Mouse (Mus musculus) limb, embryonic 14.5 days (tissue): ENCODE measurements at regions not wholly inside any gene's neighbourhood (a gene's known extent, or its start where the extent isn't known, plus 50 kb on each side); places are given as distances from the start of the nearest gene placed in this dataset.
A peak's percentile ranks its signal among the peaks of the same experiment; 100 is the strongest.

ENCODE experiments used
- ATAC-seq: fragments of 200-750 bp; cut with Nextera tagmentation; 2 replicates; pipeline ENCODE4 v1.8.0; 2017; ENCODE audit warnings: low read depth, moderate number of reproducible peaks, moderate TSS enrichment; ENCODE audit not compliant: low FRiP score
- DNase-seq: peaks from one replicate; pipeline ENCODE4 v3.0.0-alpha.2; 2015; ENCODE audit warnings: low spot score
- H3K27ac ChIP-seq: fragments of 300-500 bp; sonication (generic); replicated peaks from 2 replicates; pipeline ENCODE4 v1.5.1; 2014; ENCODE audit warnings: low read depth, mild to moderate bottlenecking, low read length, moderate library complexity, mixed read lengths
- H3K27me3 ChIP-seq: fragments of 300-500 bp; sonication (generic); 2 replicates; pipeline ENCODE4 v1.6.1; 2014; ENCODE audit warnings: low read length, mixed read lengths; ENCODE audit not compliant: control insufficient read depth, insufficient read depth
- H3K36me3 ChIP-seq: fragments of 300-500 bp; sonication (generic); 2 replicates; pipeline ENCODE4 v1.6.1; 2014; ENCODE audit warnings: mild to moderate bottlenecking, low read length, moderate library complexity, mixed read lengths; ENCODE audit not compliant: control insufficient read depth, insufficient read depth
- H3K4me1 ChIP-seq: fragments of 300-500 bp; sonication (generic); 2 replicates; pipeline ENCODE4 v1.6.1; 2014; ENCODE audit warnings: antibody characterized with exemption, low read length, mixed read lengths; ENCODE audit not compliant: control insufficient read depth, insufficient read depth
- H3K4me2 ChIP-seq: fragments of 300-500 bp; sonication (generic); replicated peaks from 2 replicates; pipeline ENCODE4 v1.6.1; 2014; ENCODE audit warnings: low read depth, mild to moderate bottlenecking, low read length, moderate library complexity; ENCODE audit not compliant: severe bottlenecking
- H3K4me3 ChIP-seq: fragments of 300-500 bp; sonication (generic); replicated peaks from 2 replicates; pipeline ENCODE4 v1.5.1; 2014; ENCODE audit warnings: low read length
- H3K9ac ChIP-seq: fragments of 300-500 bp; sonication (generic); 2 replicates; pipeline ENCODE4 v1.6.1; 2014; ENCODE audit warnings: mild to moderate bottlenecking, low read depth, low read length, moderate library complexity; ENCODE audit not compliant: severe bottlenecking
- H3K9me3 ChIP-seq: fragments of 300-500 bp; sonication (generic); 2 replicates; pipeline ENCODE4 v1.6.1; 2016; ENCODE audit warnings: low read length; ENCODE audit not compliant: control insufficient read depth
- POLR2A ChIP-seq: fragments of 200-500 bp; IDR thresholded peaks from 2 replicates; pipeline ENCODE4 v1.8.0; 2012; ENCODE audit warnings: inconsistent platforms, mild to moderate bottlenecking, moderate library complexity, borderline replicate concordance; ENCODE audit not compliant: insufficient read depth, insufficient read length; ENCODE audit errors: extremely low read depth
- WGBS: fragments of 180-500 bp; shearing (Covaris S2); extraction: QIAGEN DNeasy Blood & Tissue Kit; methylation state at CpG from one replicate; pipeline ENCODE4 v1.1.7; 2014; 5-methylcytosine and 5-hydroxymethylcytosine counted together

GRCm38 (mm10) chr10:111746067-111746878, 226.2 kb upstream of the Krr1 start:
- ATAC-seq = no peak
- H3K4me3 ChIP-seq = no peak overlapping the region
- no peaks in the 10 kb centered on the region for H3K36me3 ChIP-seq
- H3K9ac ChIP-seq = no peak overlapping the region
- H3K9me3 ChIP-seq = no peaks in the 10 kb centered on the region
- H3K27me3 ChIP-seq = no peaks in the 10 kb centered on the region
- no peak overlapping the region for H3K4me2 ChIP-seq
- peaks cover 2% of the 10 kb centered on the region; the same call in 1 of the 2 replicates for H3K4me1 ChIP-seq
- TF ChIP-seq POLR2A = no peak
- no peak for DNase-seq
- WGBS = 69% methylated on average over 12 of the region's 12 CpGs
- no peak overlapping the region for H3K27ac ChIP-seq

- Histone ChIP-seq H3K4me3 (no peak overlapping the region), H3K36me3 (no peaks in the 10 kb centered on the region), H3K27ac (no peak overlapping the region), H3K4me1 (peaks cover 2% of the 10 kb centered on the region; the same call in 1 of the 2 replicates), H3K9me3 (no peaks in the 10 kb centered on the region), H3K9ac (no peak overlapping the region), H3K27me3 (no peaks in the 10 kb centered on the region), H3K4me2 (no peak overlapping the region)
- ATAC-seq (no peak), DNase-seq (no peak)
- no peak for TF ChIP-seq POLR2A
- WGBS = 82% methylated on average over 6 of the region's 6 CpGs
These were observed 225.5 kb upstream of the Krr1 start for GRCm38 (mm10) chr10:111746879-111747477.

- ATAC-seq = peak; percentile 70; the same call in 1 of the 2 replicates
- no peaks in the 10 kb centered on the region for H3K9me3 ChIP-seq
- 10% methylated on average over 3 of the region's 3 CpGs for WGBS
- no peaks in the 10 kb centered on the region for H3K36me3 ChIP-seq
- H3K27ac ChIP-seq = no peak overlapping the region
- no peak overlapping the region for H3K9ac ChIP-seq
- H3K4me3 ChIP-seq = no peak overlapping the region
- H3K4me1 ChIP-seq = peaks cover 2% of the 10 kb centered on the region; the same call in 1 of the 2 replicates
- H3K4me2 ChIP-seq = no peak overlapping the region
- no peak for TF ChIP-seq POLR2A
- peak; percentile 40 for DNase-seq
- no peaks in the 10 kb centered on the region for H3K27me3 ChIP-seq
These were observed 224.0 kb upstream of the Krr1 start for GRCm38 (mm10) chr10:111748482-111748881.

- no peak overlapping the region for H3K4me2 ChIP-seq
- WGBS = 82% methylated on average over 2 of the region's 2 CpGs
- no peak for TF ChIP-seq POLR2A
- no peak overlapping the region for H3K4me3 ChIP-seq
- H3K27me3 ChIP-seq = no peaks in the 10 kb centered on the region
- DNase-seq (no peak), ATAC-seq (no peak)
- no peak overlapping the region for H3K9ac ChIP-seq
- H3K4me1 ChIP-seq = no peaks in the 10 kb centered on the region
- H3K27ac ChIP-seq = no peak overlapping the region
- H3K9me3 ChIP-seq = no peaks in the 10 kb centered on the region
- no peaks in the 10 kb centered on the region for H3K36me3 ChIP-seq
These were observed 218.8 kb upstream of the Krr1 start for GRCm38 (mm10) chr10:111753646-111754045.

GRCm38 (mm10) chr10:111755964-111756363, 216.5 kb upstream of the Krr1 start:
- no peak overlapping the region for H3K27ac ChIP-seq
- H3K4me1 ChIP-seq = no peaks in the 10 kb centered on the region
- ATAC-seq = no peak
- H3K4me3 ChIP-seq = no peak overlapping the region
- no peak overlapping the region for H3K9ac ChIP-seq
- 71% methylated on average over 1 of the region's 1 CpGs for WGBS
- no peak for DNase-seq
- H3K27me3 ChIP-seq = no peaks in the 10 kb centered on the region
- no peak for TF ChIP-seq POLR2A
- H3K9me3 ChIP-seq = no peaks in the 10 kb centered on the region
- no peak overlapping the region for H3K4me2 ChIP-seq
- H3K36me3 ChIP-seq = no peaks in the 10 kb centered on the region
